8 mouse cellular contexts compared by ENCODE assay signal in the genomic region with DNA sequence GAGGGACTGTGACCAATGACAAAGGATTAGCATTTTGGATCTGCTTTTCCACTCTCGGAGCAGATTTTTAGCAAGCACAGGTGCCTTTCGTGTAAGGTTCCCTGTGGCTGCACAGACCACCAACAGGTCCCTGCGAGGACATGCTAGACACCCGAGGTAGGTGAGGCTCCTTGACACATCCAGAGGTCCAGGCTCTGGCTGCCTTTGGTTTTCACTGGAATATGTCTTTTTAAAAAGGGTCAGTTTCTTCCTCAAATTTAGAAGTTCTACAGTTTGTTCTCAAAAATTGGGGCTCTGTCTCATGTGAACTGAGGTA. TPM values are rescaled to one million over a fixed set of nuclear protein-coding genes. Genes with fewer than 3 reads are reported as not detected.
DNase-seq lines count a peak whose midpoint lies in the region; ATAC-seq and TF ChIP-seq lines count a peak whose summit lies in the region.

No protein-coding gene starts in this region.

- H3K9ac ChIP-seq in heart, embryonic 16.5 days (ENCODE audit: low read length) = peak overlapping the region; percentile 73
- peak overlapping the region; percentile 39; the same call in 1 of the 2 replicates for H3K9ac ChIP-seq in hindbrain, embryonic 12.5 days
- H3K9ac ChIP-seq in midbrain, embryonic 11.5 days (ENCODE audit: low read length) = peak overlapping the region; percentile 55

- TF ChIP-seq POLR2A in bone marrow, adult 2 months (IDR thresholded peaks at IDR 0.05; ENCODE audit: borderline replicate concordance, control insufficient read depth, low read depth, low read length) = no peak

- H3K27me3 ChIP-seq in heart, embryonic 16.5 days (ENCODE audit: control insufficient read depth, insufficient read depth, low read length) = no peaks in the 10 kb centered on the region
- H3K27me3 ChIP-seq in hindbrain, embryonic 12.5 days = no peaks in the 10 kb centered on the region
- H3K27me3 ChIP-seq in midbrain, embryonic 11.5 days (ENCODE audit: control insufficient read depth, insufficient read depth, low read length) = no peaks in the 10 kb centered on the region

- ATAC-seq in heart, embryonic 16.5 days (replicated peaks; ENCODE audit: extremely low read depth, insufficient read depth, low FRiP score) = no peak
- 0 out of 2 replicates have a peak, but pooled peaks have one; percentile 16 for ATAC-seq in hindbrain, embryonic 12.5 days (ENCODE audit: low FRiP score)
- ATAC-seq in midbrain, embryonic 11.5 days (ENCODE audit: low FRiP score) = peak; percentile 14; the same call in 1 of the 2 replicates

- TF ChIP-seq CTCF in bone marrow, adult 2 months (IDR thresholded peaks at IDR 0.05; ENCODE audit: control insufficient read depth, insufficient read depth, low read length) = no peak

- H3K27ac ChIP-seq in heart, embryonic 16.5 days (ENCODE audit: low read length) = peak overlapping the region; percentile 77
- peak overlapping the region; percentile 82 for H3K27ac ChIP-seq in bone marrow, adult 2 months (ENCODE audit: control insufficient read depth, insufficient read depth, low read depth, low read length, poor library complexity)
- peak overlapping the region; percentile 79 for H3K27ac ChIP-seq in hindbrain, embryonic 12.5 days
- peak overlapping the region; percentile 65; the same call in 1 of the 2 replicates for H3K27ac ChIP-seq in midbrain, embryonic 11.5 days (ENCODE audit: low read depth, low read length)

- WGBS in heart, embryonic 16.5 days = 18% methylated on average over 4 of the region's 4 CpGs
- 2% methylated on average over 4 of the region's 4 CpGs for WGBS in bone marrow, adult 2 months
- 3% methylated on average over 4 of the region's 4 CpGs for WGBS in hindbrain, embryonic 12.5 days
- 0% methylated on average over 4 of the region's 4 CpGs for WGBS in midbrain, embryonic 11.5 days

- intact Hi-C loops in heart, postnatal 14 days (cut with DNase I) = no loop called here

- peak overlapping the region; percentile 74 for H3K4me2 ChIP-seq in heart, embryonic 16.5 days (ENCODE audit: low read depth, low read length)
- H3K4me2 ChIP-seq in hindbrain, embryonic 12.5 days (replicated peaks) = peak overlapping the region; percentile 58
- peak overlapping the region; percentile 53 for H3K4me2 ChIP-seq in midbrain, embryonic 11.5 days

- DNase-seq in heart, postnatal 14 days = no peak
- no peak for DNase-seq in midbrain, embryonic 11.5 days (ENCODE audit: low spot score, missing footprints)
- no peak for DNase-seq in T-cell, adult 2 months (ENCODE audit: low spot score)
- DNase-seq in gastrocnemius, postnatal 4 days (ENCODE audit: low spot score in 2 of 2) = no peak
- no peak for DNase-seq in right cerebral cortex, postnatal 36 days (ENCODE audit: low spot score in 2 of 2)

- H3K36me3 ChIP-seq in heart, embryonic 16.5 days (ENCODE audit: control insufficient read depth, insufficient read depth) = no peaks in the 10 kb centered on the region
- no peaks in the 10 kb centered on the region for H3K36me3 ChIP-seq in hindbrain, embryonic 12.5 days
- H3K36me3 ChIP-seq in midbrain, embryonic 11.5 days (ENCODE audit: control insufficient read depth, insufficient read depth, low read length) = no peaks in the 10 kb centered on the region

- peak overlapping the region; percentile 56 for H3K4me3 ChIP-seq in heart, embryonic 16.5 days (ENCODE audit: low read length)
- H3K4me3 ChIP-seq in bone marrow, adult 2 months (replicated peaks; ENCODE audit: control insufficient read depth, low read depth, low read length) = peak overlapping the region; percentile 46
- H3K4me3 ChIP-seq in hindbrain, embryonic 12.5 days = peak overlapping the region; percentile 30
- peak overlapping the region; percentile 9 for H3K4me3 ChIP-seq in midbrain, embryonic 11.5 days (ENCODE audit: low read depth, low read length)

- no peaks in the 10 kb centered on the region for H3K9me3 ChIP-seq in heart, embryonic 16.5 days (replicated peaks; ENCODE audit: control insufficient read depth, low read length)
- no peaks in the 10 kb centered on the region for H3K9me3 ChIP-seq in hindbrain, embryonic 12.5 days (replicated peaks)
- no peaks in the 10 kb centered on the region for H3K9me3 ChIP-seq in midbrain, embryonic 11.5 days (ENCODE audit: control insufficient read depth, low read length)

- peaks cover 41% of the 10 kb centered on the region for H3K4me1 ChIP-seq in heart, embryonic 16.5 days (ENCODE audit: control insufficient read depth, insufficient read depth, low read length)
- peaks cover 3% of the 10 kb centered on the region; the same call in 1 of the 2 replicates for H3K4me1 ChIP-seq in bone marrow, adult 2 months (ENCODE audit: control insufficient read depth, insufficient read depth, low read length)
- H3K4me1 ChIP-seq in hindbrain, embryonic 12.5 days = peaks cover 41% of the 10 kb centered on the region
- peaks cover 54% of the 10 kb centered on the region for H3K4me1 ChIP-seq in midbrain, embryonic 11.5 days (ENCODE audit: control insufficient read depth, insufficient read depth, low read length)

RNA-seq across cellular contexts. Expression of gene Maml3, which starts 34.8 kb away (rescaled TPM):
- polyA plus RNA-seq in heart, embryonic 16.5 days (2015; fragmentation: Nextera tagmentation; extraction: Ambion mirVana) = 2.6 and 3.1 TPM in 2 replicates
- 1 to 10 TPM; 3.7 to 5.0 TPM for total RNA-seq in heart, postnatal 14 days (2021)
- 1.4 and 4.9 TPM in 2 replicates for polyA plus RNA-seq in bone marrow, adult 2 months (2011; ENCODE audit: insufficient read depth, insufficient read length, low replicate concordance, missing spikeins)
- polyA plus RNA-seq in hindbrain, embryonic 12.5 days (2016; fragmentation: Nextera tagmentation; extraction: Ambion mirVana) = 8.3 and 8.9 TPM in 2 replicates
- 5.3 and 6.1 TPM in 2 replicates for polyA plus RNA-seq in midbrain, embryonic 11.5 days (2014; fragmentation: Nextera tagmentation; extraction: Ambion mirVana)
- total RNA-seq in gastrocnemius, postnatal 4 days (2021) = 1 to 10 TPM; 6.5 to 7.3 TPM
